Mouse (Mus musculus) naive thymus-derived CD4-positive, alpha-beta T cell, adult 2 months (primary cell): Measurements from ENCODE around the gene Olfr20.
"Not testable (repeated sequence)": the region's sequence is repeated elsewhere in the genome, so short reads cannot be mapped to it uniquely, and the experiment has no call there.

ENCODE experiments used
- DNase-seq: peaks from one replicate; pipeline ENCODE4 v3.0.0-alpha.2; 2011; ENCODE audit warnings: low read depth

The Olfr20 gene

DNA sequence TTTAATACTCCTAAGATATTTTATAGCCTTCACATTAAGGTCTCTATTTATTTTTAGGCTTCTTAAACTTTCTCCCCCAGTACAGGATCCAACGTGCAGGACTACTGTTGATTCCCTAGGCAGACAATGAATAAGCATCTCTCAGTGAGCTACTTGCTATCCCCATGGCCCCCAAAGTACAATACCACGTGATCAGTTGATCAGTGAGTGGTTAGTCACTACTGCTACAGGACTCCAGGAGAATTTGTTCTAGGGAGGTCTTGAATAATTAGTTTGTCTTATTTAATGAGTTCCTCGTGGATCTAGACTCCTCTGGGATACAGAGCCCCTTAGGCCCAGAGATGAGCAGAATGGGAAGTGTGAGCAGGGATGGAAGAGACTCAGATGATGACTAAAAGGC lies at the start of gene Olfr20:
Gene Olfr20 (plus strand): TSS at position 301 of the 400 bp plus-strand sequence.
- DNase-seq: no peak

DNA sequence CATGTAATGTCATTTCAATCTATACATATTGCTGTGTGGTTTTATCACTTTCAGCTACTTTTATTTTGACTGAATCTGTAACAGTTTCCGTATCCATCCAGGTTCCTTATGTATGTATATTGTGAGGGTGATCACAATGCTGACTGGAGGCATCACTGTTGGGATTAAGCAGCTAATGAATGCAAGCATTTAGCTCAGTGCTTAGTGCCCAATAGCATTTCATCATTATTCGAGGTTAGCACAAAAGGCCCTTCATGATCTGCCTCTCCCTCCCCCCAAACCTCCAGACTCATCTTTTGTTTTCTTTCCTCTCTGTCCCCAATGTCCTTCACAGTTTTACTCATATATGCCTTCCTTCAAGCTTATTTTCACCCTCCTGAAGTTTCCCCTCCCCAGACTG lies 47.5 kb upstream of the Olfr20 start:
- DNase-seq: no peak

DNA sequence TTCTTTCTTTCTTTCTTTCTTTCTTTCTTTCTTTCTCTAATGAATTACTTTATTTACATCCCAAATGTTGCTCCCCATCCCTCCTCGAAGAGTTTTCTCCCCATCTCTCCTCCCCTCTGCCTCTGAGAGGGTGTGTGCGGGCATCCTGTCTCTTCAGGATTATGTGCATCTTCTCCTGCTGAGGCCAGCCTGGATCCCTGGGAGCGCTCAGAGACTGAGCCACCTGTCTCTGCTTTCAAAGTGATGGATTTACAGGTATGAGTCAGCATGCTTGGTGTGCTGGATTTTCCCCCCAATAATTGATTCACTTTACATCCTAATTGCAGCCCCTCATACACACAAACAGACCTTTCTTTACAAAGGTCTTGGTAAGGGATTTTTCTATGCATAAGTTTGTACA lies 34.6 kb upstream of the Olfr20 start:
- DNase-seq: no peak

DNA sequence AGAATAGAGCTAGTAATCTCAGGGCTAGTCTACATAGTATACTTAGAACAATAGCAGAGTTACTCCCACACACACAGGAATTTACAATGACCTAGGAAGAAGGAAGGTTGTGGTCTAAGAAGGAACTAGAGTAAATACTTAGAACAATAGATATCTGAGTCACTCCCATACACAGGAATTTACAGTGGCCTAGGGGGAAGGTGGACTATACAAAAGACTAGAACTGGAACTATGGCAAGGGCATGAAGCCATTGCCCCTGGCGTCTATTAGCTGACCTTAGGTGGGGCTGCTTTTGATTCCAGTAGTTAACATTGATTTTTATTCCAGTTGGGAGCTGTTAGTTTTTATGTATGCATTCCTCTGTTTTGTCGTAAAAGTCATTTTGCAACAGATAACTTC lies 32.0 kb upstream of the Olfr20 start:
- DNase-seq: not testable (repeated sequence)

DNA sequence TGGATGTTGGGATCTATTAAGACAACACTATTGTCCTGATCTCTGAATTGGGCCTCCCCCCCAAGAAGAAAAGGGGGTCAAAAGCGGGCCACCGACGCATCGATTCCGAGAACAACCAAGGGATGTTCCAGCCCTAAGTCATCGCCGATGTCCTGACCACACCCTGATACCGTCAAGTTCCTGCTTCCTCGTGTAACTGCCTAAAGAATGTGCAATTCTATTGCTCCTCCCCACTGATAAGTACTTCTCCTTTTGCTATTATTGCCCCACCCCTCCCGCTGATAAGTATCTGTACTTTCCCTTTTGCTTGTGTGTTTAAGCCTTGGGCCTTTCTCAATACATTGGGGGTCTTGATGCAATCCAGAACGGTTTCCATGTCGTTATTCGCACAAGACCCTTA lies 29.5 kb upstream of the Olfr20 start:
- DNase-seq: not testable (repeated sequence)

DNA sequence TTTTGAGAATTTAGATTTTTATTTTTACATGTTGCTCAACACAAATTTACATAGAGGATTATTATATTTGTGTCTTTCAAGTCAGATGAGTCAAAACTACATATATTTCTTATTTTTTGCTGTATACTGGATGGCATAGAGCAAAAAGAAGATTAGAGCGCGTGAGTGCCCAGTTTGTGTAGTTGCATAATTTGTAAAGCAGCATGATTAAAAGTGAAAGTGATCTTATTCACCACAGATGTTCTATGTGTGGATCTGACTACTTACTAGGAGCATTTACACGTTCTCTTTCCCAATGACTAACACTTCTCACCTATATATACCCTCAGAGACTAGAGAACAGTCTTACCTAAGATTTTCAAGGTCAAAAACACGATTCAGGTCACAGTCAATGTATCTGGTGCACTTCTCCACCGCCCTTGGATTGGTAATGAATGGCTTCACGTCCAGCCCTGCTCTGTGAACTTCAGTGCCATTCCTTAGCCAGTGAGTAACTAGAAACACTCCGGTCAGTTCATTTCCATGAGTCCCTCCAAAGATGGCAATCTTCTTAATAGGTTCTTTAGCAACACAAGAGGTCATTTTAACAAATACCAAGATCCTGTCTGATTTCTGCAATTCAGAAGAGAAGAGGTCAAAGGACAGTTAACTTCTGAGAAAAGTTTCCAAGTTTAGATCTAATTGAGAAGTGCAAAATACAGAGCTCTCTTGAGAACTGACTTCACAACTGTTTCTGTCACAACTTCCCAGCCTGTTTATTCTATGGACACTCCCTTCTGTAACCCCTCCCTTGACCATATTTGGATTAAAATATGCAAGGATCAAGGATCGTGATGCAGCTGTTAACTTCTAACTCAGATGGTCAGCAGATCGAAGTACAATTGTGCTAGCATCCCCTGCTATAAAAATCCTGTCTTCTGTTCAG lies 26.4 kb upstream of the Olfr20 start:
- no peak for DNase-seq

DNA sequence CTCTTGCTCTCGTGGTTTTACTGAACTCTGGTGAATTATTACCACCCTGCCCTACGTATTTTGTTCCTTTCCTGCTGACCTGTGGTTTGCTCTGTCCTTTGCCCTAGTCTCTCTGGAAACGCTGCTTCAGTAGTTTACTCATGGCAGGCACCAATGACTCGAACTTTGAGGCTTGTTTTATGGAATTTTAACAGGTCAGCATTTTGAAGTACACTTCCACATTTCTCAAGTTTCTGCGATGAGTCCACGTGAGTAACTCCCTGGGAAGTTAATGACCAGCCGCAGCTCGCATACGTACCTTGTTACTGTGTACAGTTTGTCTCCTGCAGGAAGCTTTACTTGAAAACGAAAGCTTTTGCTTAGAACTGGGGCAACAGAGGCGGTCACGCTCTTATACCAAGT lies 24.1 kb upstream of the Olfr20 start:
- no peak for DNase-seq

DNA sequence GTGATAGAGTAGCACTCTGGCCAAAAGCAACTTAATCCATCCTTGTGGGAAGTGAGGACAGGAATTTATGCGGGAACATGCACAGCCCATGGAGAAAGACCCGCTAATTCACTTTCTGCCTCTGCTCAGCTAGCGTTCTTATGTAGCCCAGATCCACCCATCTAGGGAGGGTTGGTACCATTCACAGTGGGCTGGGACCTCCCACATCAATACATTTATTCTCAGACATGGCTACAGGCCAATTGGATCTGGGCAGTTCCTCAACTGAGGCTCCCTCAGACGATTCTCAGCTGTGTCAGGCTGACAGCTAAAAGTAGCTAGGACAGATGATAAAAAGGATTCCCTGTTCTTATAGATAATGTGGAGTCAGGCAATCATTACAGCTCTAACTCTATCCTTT lies 23.2 kb upstream of the Olfr20 start:
- no peak for DNase-seq

DNA sequence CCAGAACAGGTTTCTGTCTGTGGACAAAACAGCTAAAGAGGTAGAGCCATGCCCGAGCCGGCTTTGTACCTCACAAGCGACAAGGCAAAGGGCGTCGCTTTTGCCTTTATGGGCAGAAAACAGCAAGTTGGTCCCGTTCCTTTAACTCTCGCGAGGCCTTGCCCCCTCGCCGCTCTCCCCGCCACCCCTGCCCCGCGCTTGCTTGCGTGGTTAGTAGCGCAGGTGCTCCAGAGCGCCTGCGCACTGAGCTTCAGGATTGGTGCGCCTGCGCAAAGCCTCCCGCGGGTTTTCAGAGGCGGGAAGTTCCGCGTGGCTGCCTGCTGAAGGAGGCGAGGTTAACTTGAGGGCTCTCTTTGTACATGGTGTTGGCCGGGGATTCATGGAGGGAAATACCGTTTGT lies 21.1 kb upstream of the Olfr20 start, which contains the start of the genes Aspa, Gm49340 and Spata22:
Gene Aspa (minus strand): TSS at position 155 of the 400 bp plus-strand sequence.
Gene Gm49340 (plus strand): TSS at position 300 of the 400 bp plus-strand sequence.
Gene Spata22 (plus strand): TSS at position 300 of the 400 bp plus-strand sequence.
- DNase-seq: no peak

DNA sequence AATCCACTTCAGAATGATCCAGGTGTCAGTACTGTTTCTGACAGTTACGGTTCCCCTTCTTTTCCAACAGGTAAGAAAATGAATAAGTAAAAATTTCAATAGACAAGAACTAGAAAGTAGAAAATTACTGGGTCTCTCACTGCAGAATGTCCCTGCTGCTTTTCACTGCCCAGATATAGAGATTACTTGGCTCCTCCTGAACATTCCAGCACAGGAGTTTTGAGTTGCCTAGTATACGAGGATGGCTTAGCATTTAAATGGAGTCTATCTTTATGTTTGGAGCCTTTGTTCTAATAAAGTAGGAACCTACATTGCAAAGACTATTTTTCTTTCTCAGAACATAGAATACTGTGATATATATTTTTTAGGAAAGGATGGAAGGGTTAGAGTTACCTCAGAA lies 17.2 kb upstream of the Olfr20 start:
- DNase-seq: no peak

DNA sequence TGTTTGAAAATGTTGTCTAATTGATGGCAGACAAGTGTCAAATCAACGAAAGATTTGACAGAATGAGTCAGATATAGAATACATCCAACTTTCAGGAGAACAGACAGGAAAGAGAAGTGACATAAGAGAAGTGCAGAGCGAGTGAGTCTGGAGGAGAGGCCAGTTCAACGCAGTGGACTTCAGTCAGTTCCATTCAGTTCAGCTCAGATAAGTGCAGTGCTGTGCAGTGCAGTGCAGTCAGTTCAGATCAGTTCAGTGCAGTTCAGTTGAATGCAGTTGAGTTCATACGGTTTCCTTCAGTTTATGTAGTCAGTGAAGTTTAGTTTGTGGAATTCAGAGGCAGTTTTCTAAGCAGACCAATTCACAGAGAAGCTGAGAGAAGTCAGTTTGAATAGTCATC lies 13.7 kb upstream of the Olfr20 start:
- no peak for DNase-seq

DNA sequence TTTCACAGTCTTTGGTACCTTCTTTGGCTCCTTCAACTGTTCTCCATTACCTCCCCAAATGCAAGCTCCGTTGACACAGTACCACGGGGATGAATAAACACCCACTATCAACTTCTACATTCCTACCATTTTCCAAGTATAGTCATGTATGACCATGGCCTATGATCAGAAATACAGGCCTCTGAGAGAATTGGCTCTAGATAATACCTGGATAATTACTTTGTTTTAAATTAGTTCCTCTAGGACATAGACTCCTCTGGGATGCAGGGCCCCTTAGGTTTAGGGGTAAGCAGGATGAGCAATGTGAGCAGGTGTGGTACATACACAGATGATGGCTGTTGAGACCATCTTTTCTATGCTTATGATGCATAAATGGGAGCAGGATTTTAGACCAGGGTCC lies 20.4 kb downstream of the Olfr20 start, which contains the start of gene Olfr376:
Gene Olfr376 (plus strand): TSS at position 301 of the 400 bp plus-strand sequence.
- no peak for DNase-seq

DNA sequence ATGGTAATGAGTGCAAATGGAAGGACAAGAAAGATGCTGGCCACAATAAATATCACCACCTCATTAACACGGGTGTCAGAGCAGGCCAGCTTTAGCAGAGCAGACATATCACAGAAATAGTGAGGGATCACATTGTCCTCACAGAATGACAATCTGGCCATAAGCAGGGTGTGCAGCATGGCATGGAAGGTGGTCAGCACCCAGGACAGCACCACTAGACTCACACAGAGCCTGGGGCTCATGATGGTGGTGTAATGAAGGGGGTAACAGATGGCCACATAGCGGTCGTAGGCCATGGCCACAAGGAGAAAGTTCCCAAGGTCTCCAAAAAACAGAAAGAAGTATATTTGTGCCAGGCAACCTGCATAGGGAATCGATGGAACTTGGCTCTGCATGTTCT lies 44.8 kb downstream of the Olfr20 start:
- no peak for DNase-seq

DNA sequence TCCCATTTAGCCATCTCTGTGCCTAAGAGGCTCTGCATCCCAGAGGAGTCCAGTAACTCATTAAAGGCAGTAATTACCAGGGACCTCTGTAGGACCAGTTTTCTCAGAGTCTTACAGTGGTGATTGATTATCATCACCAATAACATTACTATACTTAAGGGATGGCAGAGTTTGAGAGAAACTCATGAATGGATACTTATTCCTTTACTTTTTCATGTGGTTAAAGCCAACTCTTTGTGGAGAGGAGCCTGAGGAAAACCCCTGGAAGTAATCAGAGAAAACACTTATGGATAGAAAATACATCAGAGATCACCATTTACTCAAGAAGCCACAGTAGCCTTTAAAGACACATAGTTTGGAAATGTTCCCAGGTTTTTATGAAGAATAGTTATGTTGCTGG lies 48.9 kb downstream of the Olfr20 start, which contains the start of gene Olfr1:
Gene Olfr1 (minus strand): TSS at position 101 of the 400 bp plus-strand sequence.
- DNase-seq: no peak
